Mouse (Mus musculus) urinary bladder, adult 18-20 months (tissue): Measurements from ENCODE around the gene Gm17349.

Experiments used
- DNase-seq, 2 experiments: peaks; one replicate each; pipeline ENCODE4 v3.0.0; 2022; ENCODE audit warnings: low spot score in 2 of 2, mixed read lengths in 2 of 2

Gene Gm17349

DNA sequence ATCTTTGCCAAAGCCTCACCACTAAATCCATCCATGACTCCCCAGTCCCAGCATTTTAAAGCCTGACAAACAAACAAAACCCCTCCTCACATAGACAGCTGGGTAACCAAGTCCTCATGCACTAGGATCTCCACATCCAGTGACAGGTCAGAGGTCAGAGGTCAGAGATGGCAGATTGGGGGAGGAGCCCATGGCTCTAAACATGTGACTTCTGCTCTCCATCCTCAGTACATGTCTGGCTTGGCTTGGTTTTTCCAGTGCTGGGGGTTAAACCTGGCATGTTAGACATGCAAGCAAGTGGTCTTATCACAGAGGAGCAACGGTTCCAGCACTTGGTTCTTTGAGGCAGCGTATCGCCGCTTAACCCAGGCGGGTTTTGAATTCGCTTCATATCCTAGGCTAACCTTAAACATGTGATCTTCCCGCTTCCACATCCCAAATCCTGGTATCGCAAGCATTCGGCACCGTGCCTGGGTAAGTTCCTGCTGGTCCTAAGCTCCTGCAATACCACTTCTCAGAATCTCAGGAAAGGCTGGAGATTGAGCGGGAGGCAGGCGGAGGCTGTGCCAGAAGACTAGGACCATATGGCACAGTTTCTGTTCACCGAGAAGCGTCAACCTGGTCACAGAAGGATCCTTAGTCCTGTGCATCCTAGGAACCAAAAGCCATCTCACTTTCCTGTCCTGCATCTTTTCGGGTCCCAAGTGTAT is 44.0 kb downstream of the Gm17349 start:
- no peak for DNase-seq

DNA sequence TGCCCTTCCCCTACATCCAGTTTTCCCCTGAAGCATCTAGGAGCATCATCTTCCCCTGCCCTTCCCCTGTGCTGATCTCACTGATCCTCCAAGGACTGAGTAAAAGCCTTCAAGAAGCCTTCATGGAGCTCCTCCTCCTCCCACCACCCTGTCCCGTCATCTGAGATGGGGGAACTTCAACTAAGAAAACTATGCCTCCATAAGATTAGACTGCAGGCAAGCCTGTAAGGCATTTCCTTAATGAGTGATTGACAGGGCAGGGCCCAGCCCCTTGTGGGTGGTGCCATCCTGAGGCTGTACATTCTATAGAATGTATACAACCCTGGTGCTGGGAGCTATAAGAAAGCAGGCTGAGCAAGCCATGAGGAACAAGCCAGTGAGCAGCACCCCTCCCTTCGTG is 46.9 kb downstream of the Gm17349 start:
- DNase-seq: no peak

DNA sequence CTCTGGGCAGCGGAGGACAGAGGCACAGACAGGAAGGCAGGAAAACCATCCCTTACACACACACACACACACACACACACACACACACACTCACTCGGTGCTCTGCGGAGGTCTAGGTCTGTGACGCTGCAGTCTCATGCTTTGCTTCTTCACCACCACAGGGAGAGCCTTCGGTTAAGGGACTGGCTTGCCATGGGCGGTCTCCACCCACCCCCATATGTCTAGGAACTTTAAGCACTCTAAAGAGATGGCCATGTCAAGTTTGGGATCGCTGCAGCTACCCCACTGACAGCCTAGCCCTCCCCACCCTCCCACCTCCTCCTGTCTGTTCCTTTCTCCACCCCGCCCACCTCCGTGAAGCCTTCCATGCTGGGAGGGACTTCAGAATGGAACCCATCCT is 49.3 kb downstream of the Gm17349 start:
- no peak for DNase-seq

- no peak for DNase-seq
Measured at GRCm38 (mm10) chr15:99653876-99654275, 51.4 kb downstream of the Gm17349 start.

- no peak for DNase-seq
Measured at GRCm38 (mm10) chr15:99653291-99653690, 52.0 kb downstream of the Gm17349 start.
